Mouse (Mus musculus): ENCODE measurements around the gene Zfp874a. TPM values are rescaled to one million over a fixed set of nuclear protein-coding genes. Genes with fewer than 3 reads are reported as not detected.
A peak's percentile ranks its signal among the peaks of the same experiment; 100 is the strongest.
"Not testable (repeated sequence)": the region's sequence is repeated elsewhere in the genome, so short reads cannot be mapped to it uniquely, and the experiment has no call there.

The Zfp874a gene
- polyA plus RNA-seq, 1 experiment from 2014 or later: 4.5 TPM

GRCm38 (mm10) chr13:67483625-67484423, 32.4 kb upstream of the Zfp874a start, which contains the start of gene Zfp874b:
Gene Zfp874b (minus strand): TSS chr13:67484258.
- Histone ChIP-seq H3K36me3 (replicated peaks; ENCODE audit: insufficient read depth, low read length) (no peaks in the 10 kb centered on the region; the same call in 1 of the 2 replicates), H3K27ac (ENCODE audit: low read depth) (peak within 1 kb of the TSS; percentile 92), H3K4me1 (ENCODE audit: insufficient read depth) (peaks cover 8% of the 10 kb centered on the region; the same call in 1 of the 2 replicates), H3K9ac (replicated peaks) (peak within 1 kb of the TSS; percentile 69), H3K9me3 (ENCODE audit: low read length) (no peaks in the 10 kb centered on the region), H3K27me3 (ENCODE audit: insufficient read depth, low read length) (no peaks in the 10 kb centered on the region), H3K4me3 (ENCODE audit: low read depth, low read length) (peak within 1 kb of the TSS; percentile 60), H3K4me2 (ENCODE audit: low read depth, low read length) (peak within 1 kb of the TSS; percentile 75)
- 2% methylated on average over 20 of the region's 20 CpGs for WGBS (ENCODE audit: insufficient replicate concordance)
- DNase-seq (peak; percentile 90), ATAC-seq (peak; percentile 93)
- TF ChIP-seq CTCF (IDR thresholded peaks at IDR 0.05; ENCODE audit: low read depth) (no peak), EP300 (IDR thresholded peaks at IDR 0.05; ENCODE audit: low read depth) (peak; percentile 56; the same call in 1 of the 2 replicates)

GRCm38 (mm10) chr13:67481528-67481927, 30.1 kb upstream of the Zfp874a start:
- H3K9me3 ChIP-seq (ENCODE audit: low read length): no peaks in the 10 kb centered on the region
- H3K9ac ChIP-seq (replicated peaks): no peak overlapping the region
- no peak overlapping the region for H3K4me3 ChIP-seq (ENCODE audit: low read depth, low read length)
- H3K27ac ChIP-seq (ENCODE audit: low read depth): no peak overlapping the region
- ATAC-seq (no peak), DNase-seq (no peak)
- WGBS (ENCODE audit: insufficient replicate concordance): 66% methylated on average over 4 of the region's 4 CpGs
- peaks cover 8% of the 10 kb centered on the region; the same call in 1 of the 2 replicates for H3K4me1 ChIP-seq (ENCODE audit: insufficient read depth)
- no peaks in the 10 kb centered on the region for H3K27me3 ChIP-seq (ENCODE audit: insufficient read depth, low read length)
- no peak overlapping the region for H3K4me2 ChIP-seq (ENCODE audit: low read depth, low read length)
- no peak for TF ChIP-seq EP300 (IDR thresholded peaks at IDR 0.05; ENCODE audit: low read depth)
- TF ChIP-seq CTCF (IDR thresholded peaks at IDR 0.05; ENCODE audit: low read depth): peak; percentile 31
- peaks cover 6% of the 10 kb centered on the region for H3K36me3 ChIP-seq (replicated peaks; ENCODE audit: insufficient read depth, low read length)

- Histone ChIP-seq H3K36me3 (replicated peaks; ENCODE audit: insufficient read depth, low read length) (peaks cover 11% of the 10 kb centered on the region), H3K4me1 (ENCODE audit: insufficient read depth) (peaks cover 2% of the 10 kb centered on the region; the same call in 1 of the 2 replicates), H3K9me3 (ENCODE audit: low read length) (no peaks in the 10 kb centered on the region), H3K4me2 (ENCODE audit: low read depth, low read length) (no peak overlapping the region), H3K27ac (ENCODE audit: low read depth) (no peak overlapping the region), H3K4me3 (ENCODE audit: low read depth, low read length) (no peak overlapping the region), H3K9ac (replicated peaks) (no peak overlapping the region), H3K27me3 (ENCODE audit: insufficient read depth, low read length) (no peaks in the 10 kb centered on the region)
- TF ChIP-seq CTCF (IDR thresholded peaks at IDR 0.05; ENCODE audit: low read depth) (no peak), EP300 (IDR thresholded peaks at IDR 0.05; ENCODE audit: low read depth) (no peak)
- DNase-seq (no peak), ATAC-seq (no peak)
- 78% methylated on average over 3 of the region's 3 CpGs for WGBS (ENCODE audit: insufficient replicate concordance)
These were observed 17.9 kb upstream of the Zfp874a start for GRCm38 (mm10) chr13:67469274-67469673.

- not testable (repeated sequence) for H3K4me1 ChIP-seq (ENCODE audit: insufficient read depth); H3K4me3 ChIP-seq (ENCODE audit: low read depth, low read length); H3K9ac ChIP-seq (replicated peaks); H3K4me2 ChIP-seq (ENCODE audit: low read depth, low read length); H3K27me3 ChIP-seq (ENCODE audit: insufficient read depth, low read length); H3K27ac ChIP-seq (ENCODE audit: low read depth); DNase-seq; H3K9me3 ChIP-seq (ENCODE audit: low read length); H3K36me3 ChIP-seq (replicated peaks; ENCODE audit: insufficient read depth, low read length); ATAC-seq
- WGBS (ENCODE audit: insufficient replicate concordance): 37% methylated on average over 2 of the region's 5 CpGs
These were observed 12.2 kb upstream of the Zfp874a start for GRCm38 (mm10) chr13:67463506-67464185.

- Histone ChIP-seq H3K4me1 (ENCODE audit: insufficient read depth) (peaks cover 11% of the 10 kb centered on the region), H3K27me3 (ENCODE audit: insufficient read depth, low read length) (no peaks in the 10 kb centered on the region), H3K4me3 (ENCODE audit: low read depth, low read length) (peak overlapping the region; percentile 64), H3K9me3 (ENCODE audit: low read length) (no peaks in the 10 kb centered on the region), H3K9ac (replicated peaks) (peak overlapping the region; percentile 67; the same call in 1 of the 2 replicates), H3K27ac (ENCODE audit: low read depth) (peak overlapping the region; percentile 79), H3K4me2 (ENCODE audit: low read depth, low read length) (peak overlapping the region; percentile 79), H3K36me3 (replicated peaks; ENCODE audit: insufficient read depth, low read length) (0 out of 2 replicates have a peak, but pooled peaks cover 6% of the 10 kb centered on the region)
- WGBS (ENCODE audit: insufficient replicate concordance): 10% methylated on average over 3 of the region's 3 CpGs
- peak; percentile 16 for ATAC-seq
- no peak for DNase-seq
- TF ChIP-seq EP300 (IDR thresholded peaks at IDR 0.05; ENCODE audit: low read depth): no peak
- TF ChIP-seq CTCF (IDR thresholded peaks at IDR 0.05; ENCODE audit: low read depth): no peak
These were observed 541 bp upstream of the Zfp874a start for GRCm38 (mm10) chr13:67452021-67452309.

GRCm38 (mm10) chr13:67437095-67437494, 14.3 kb downstream of the Zfp874a start:
- H3K9ac ChIP-seq (replicated peaks); ATAC-seq; H3K27me3 ChIP-seq (ENCODE audit: insufficient read depth, low read length); H3K9me3 ChIP-seq (ENCODE audit: low read length); H3K4me3 ChIP-seq (ENCODE audit: low read depth, low read length); H3K36me3 ChIP-seq (replicated peaks; ENCODE audit: insufficient read depth, low read length); DNase-seq; H3K4me1 ChIP-seq (ENCODE audit: insufficient read depth); H3K4me2 ChIP-seq (ENCODE audit: low read depth, low read length); H3K27ac ChIP-seq (ENCODE audit: low read depth): not testable (repeated sequence)
- WGBS (ENCODE audit: insufficient replicate concordance): no CpG with 5 or more reads among the region's 3 CpGs

Measured in liver, postnatal 0 days (tissue).